Mouse (Mus musculus) gastrocnemius, adult 18-20 months (tissue): Measurements from ENCODE around the gene Ush2a. TPM values are rescaled to one million over a fixed set of nuclear protein-coding genes. Genes with fewer than 3 reads are reported as not detected.

ENCODE experiments used
- DNase-seq: peaks from one replicate; pipeline ENCODE4 v3.0.0; 2021; ENCODE audit warnings: low spot score
- total RNA-seq, 2 experiments: library from RNA; stranded (reverse); gene quantifications; 2 replicates each; pipeline ENCODE4 v1.2.3; 2021

Ush2a gene
- total RNA-seq, 2 experiments from 2014 or later: not detected

DNA sequence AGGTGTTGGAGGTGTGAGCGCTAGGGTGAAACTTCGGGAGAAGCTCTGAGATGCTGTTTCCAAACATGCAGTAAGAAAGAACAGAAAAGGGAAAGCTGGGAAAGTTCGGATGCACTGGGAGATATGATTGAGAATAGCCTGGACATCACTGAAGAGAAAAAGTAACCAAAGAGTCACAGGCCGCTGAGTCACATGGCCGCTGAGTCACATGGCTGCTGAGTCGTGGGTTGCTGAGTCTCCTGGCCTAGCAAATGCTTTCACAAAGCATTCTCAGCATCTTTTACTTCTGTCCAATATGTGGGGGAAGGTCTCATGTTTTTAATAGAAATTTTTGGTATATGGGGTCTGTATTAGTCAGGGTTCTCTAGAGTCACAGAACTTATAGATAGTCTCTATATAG lies 500.6 kb downstream of the Ush2a start:
- DNase-seq: no peak

DNA sequence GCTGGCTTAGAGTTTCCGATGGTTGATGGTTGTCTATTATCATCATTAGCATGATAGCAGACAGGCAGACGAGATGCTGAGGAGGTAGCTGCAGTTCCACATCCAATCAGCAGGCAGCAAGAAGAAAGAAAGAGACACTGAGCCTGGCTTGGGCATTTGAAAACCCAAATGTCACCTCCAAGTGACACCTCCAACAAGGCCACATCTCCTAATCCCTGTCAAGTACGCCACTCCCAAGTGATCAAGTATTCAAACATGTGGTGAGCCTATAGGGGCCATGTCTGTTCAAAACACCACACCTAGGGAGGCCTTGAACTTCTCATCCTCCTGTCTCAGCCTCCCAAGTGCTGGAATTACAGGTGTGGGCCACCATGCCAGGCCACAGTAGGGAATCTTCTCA lies 501.9 kb downstream of the Ush2a start:
- no peak for DNase-seq

DNA sequence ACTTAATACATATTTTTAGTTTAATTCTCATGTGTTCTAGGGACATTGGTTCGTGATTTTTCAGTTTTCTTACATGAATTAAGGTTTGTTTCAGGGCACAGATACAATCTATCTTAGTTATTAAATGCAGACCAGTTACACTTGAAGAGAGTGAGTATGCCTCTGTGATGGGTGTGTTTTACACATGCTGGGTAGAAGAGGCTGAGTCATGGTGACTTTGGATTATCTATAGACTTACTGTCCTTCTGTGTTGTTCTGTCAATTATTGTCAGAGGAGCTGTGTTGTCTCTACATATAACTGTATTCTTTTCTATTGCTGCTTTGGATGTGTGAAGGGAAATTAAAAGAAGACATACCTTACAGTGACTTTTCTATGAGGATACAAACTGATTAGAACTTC lies 509.0 kb downstream of the Ush2a start:
- DNase-seq: no peak

DNA sequence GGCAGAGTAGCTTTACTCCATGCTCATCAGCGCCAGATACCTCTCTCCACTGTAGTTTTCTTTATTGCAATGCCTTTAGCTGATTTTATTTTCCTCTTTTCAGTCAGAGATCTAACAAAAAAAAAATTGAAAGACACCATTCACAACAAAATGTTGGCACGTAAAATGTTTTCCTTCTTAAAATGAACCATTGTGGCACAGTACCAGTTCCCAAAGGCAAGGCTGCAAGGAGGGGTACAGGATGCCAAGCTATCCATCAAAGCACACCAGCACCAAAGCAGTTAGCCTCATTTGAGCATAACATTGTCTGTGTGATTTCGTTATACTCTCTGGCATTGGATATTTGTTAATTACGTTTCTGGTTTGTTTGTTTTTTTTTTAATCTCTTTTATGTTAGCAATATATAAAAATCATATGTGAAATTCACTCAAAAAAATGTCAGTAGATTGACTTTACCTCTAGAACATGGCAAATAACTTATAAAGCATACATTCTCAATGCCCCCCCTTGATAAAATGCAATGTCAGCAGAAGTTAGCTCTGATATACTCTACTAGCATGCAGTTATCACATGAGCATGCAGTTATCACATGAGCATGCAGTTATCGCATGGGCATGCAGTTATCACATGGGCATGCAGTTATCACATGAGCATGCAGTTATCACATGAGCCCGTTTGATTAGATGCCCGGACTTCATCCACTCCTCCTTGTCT lies 510.9 kb downstream of the Ush2a start:
- DNase-seq: no peak

DNA sequence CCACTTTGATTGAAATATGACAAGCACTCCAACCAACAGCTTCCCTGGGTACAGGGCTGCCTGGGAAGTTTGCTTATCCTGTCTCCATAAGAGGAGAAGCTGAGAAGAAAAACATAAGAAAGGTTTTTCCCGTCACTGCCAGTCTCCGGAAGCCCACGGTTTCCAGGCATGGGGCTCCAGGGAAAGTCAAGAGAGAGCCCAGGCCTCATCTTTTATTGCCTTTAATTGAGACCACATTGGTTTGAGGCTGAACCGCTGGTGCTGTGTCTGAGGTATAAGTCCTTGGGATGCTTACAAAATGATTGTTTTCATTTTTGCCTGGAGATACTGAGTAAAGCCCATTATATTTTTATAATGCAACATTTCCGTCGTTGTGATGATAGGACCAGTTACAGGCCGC lies 511.8 kb downstream of the Ush2a start:
- no peak for DNase-seq

DNA sequence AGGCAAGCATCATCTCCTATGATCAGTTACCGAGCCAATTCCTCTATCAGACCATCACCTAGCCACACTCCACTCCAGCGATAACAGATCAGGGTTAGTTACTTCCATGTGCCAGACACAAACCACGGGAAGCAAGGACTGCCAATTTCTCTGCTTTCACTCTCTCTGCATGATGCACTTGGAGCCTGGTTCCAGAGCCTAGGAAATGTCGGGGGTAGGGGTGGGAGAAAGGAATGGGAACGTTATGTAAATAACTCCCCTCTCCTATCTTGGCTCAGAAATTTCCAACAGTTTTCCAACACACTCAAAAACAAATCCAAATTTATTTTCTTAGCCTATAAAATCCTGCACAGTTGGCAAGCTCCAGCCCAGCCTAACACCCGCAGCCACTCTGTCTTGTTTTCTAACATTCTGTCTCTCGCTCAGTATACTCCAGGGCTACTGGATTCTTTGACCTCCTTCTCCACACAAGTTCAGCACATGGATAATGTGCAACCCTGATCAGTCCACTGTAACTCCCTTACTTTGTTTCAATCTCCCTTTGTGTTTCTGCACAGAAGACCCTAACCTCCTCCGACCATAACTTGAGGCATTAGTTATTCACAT lies 515.8 kb downstream of the Ush2a start:
- no peak for DNase-seq

DNA sequence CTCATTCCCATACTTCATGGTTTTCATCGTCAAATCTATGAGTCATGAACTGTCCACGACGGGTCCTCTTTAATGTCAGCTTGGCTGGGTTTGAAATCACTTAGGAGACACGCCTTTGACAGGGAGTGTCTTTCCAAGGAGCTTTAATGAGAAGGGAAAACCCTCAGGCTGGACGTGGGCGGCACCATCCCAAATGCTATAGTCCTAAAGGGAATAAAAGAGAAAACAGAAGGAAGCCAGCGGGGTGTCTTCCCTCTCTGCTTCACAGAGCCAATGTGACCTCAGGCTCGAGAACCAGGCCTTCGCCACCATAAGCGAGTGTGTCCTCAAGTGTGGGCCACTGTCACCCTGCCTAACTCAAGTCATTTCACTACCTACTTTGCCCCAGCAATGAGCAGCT lies 523.2 kb downstream of the Ush2a start:
- no peak for DNase-seq

DNA sequence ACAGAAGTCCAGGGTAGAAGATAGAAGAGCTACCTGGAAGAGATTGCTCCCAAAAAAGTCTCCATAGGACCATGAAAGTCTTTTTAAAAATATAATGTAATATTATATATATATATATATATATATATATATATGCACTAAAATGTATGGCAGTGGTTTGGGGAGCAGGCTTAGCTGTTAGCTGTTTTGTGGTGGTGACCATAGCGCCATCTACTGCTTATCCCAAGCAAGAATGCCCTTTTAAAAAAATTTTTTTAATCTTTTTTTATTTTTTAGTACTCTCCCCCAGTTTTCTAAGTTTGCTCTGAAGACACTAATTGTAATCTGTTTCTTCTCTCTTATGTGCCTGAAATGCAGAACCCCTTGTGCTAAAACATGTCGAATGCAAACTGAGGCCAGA lies 543.2 kb downstream of the Ush2a start:
- DNase-seq: no peak

DNA sequence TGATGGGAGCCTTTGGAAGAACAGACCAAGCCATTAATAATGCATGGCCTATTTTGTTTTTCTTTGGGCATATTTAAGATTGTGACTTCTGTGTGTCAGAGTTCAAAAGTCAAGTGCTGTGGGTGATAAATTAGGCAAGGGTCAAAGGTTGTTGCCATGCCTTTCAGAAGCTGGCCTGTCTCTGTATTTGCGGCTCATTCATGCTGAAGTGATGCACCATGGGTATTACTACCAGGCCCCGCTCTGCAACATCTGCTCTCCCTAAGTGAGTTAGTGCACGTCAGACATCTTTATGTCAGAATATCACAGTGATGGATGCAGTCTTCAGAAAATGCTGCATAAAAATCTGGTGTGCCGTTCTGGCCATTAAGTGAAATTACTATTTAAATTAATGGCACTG lies 544.0 kb downstream of the Ush2a start:
- DNase-seq: no peak

DNA sequence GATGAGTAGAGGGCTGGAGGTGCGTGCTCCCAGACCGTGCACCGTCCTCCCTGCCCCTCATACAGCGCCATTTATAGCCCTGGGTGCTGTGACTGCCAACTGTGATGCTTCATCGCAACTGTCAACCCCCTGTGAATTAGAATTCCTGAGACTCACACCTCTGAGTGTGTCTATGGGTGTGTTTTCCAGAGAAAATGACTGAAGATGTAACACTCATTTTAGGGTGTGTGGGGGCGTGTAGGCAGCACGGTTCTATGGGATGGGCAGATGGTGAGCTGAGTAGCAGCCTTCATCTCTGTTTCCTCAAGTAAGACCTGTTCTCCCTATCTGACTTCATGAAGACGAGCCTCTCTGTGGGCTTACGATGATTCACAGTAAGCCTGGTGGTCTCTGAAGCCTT lies 548.8 kb downstream of the Ush2a start:
- DNase-seq: no peak

DNA sequence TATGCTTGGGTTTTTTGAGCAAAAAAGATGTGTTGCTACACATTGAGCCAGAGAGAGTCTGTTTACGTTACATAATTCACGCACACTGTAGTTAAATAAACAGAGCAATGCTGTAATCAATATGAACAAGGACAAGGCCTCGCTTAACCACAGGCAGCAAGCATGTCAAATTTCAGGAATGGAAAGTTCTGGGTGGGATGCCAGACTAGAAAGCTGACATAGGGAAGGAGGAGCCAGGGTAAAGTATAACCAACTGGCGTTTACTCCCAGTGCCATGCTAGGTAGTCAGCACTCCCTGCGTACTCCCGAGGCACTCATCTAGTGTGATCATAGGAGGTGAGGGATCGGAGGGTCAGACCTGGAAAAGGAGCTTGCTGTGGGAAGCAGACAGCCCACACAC lies 553.2 kb downstream of the Ush2a start:
- DNase-seq: no peak

DNA sequence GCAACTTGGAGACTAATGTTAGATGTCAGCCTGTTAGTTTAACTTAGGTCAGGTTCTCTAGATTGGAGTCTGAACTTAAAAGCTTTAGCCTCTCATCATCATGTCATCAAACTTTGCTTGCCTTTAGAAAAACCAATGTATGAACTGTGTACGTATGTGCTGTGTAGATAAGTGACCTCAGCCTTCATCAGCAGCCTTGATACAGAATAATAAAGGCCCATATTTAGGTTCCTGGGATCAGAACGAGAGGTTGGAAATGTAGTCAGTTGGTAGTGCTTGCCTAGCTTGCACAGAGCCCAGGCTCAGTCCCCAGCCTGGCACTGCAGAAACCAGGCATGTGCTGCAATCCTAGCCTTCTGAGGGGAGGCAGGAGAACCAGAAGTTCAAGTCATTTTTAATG lies 562.4 kb downstream of the Ush2a start:
- DNase-seq: no peak

DNA sequence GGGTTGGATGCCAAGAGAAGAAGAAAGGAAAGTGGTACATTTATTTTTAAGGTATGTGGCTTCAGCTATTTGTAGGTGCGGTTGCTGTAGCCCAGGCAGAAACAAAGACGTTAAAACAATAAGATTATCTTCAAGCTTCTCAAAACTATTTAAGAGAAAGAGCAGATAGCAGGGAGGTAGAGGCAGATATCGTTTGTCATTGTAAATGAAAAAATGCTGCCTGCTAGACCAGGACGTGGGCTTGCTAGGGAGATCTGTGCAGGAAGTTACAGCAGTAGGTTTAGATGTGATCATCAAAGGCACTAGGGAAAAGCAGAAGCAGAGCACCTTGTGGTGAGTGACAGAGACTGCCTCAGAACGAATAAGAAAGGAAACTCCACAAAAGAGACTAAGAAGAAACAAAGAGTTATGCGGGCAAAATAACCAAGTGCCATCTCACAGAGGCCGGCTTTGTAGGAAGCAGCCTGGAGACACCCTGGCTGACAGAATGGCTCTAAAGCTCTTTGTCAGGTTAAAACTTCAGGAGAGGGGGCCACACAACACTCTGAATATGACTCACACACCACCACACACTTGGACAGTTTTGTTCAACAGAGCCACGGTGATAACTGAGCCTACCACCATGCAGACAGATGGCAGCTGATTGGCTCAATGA lies 563.2 kb downstream of the Ush2a start:
- no peak for DNase-seq

DNA sequence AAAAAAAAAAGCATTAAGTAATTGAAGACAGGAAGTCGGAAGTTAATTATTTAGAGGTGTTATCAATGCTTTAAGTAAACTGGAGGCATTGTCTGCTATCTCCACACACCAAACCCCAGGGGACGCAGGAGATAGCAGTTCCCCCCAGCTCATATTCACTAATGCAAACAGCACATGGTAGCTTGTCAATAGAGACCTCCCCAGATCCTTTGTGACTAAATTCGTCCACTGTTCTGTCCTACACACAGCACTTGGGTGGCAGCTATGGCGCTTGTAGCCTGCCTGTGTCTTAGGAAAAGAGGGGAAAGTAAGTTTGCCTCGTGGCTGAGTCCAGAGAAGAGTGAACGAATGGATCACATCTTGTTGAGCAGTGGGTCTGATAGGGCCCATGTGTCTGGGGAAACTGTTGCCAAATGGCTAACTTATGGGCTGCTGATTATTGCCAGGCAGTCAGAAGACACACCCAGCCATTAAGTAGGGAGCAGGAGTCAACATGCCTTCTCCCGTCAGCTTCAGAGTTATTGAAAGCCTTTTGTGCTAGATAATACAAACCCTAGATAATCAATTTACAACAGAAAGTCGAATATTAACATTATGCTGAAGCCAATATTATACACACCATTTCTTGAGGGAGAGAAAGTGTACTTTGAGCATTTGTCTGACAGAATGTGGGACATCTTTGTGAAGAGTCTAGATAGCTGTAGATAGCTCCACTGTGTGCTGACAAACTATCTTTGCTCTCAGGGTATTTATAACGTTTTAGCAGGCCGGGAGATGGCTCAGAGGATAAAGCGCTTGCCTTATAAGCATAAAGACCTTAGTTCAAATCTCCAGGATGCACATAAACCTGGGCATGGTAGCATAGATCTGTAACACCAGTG lies 568.9 kb downstream of the Ush2a start:
- DNase-seq: no peak

DNA sequence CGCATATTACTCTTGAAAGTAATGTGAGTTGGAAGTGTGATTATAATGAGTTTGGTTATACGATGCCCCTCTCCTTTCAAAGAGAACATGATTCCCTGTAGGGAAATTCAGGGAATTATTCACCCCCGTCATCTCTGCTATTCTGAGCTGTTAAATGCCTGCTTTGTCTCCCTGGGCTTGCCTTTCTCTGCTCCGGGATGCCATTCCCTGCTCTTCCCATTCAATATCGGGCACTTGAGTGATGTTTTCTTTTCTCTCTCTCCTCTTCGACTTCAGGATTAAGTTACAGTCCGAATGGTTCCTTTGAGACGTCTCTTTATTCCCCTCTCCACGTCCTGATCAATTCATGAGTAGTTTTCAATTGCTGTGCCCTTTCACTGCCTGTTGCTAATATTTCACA lies 572.1 kb downstream of the Ush2a start:
- no peak for DNase-seq

DNA sequence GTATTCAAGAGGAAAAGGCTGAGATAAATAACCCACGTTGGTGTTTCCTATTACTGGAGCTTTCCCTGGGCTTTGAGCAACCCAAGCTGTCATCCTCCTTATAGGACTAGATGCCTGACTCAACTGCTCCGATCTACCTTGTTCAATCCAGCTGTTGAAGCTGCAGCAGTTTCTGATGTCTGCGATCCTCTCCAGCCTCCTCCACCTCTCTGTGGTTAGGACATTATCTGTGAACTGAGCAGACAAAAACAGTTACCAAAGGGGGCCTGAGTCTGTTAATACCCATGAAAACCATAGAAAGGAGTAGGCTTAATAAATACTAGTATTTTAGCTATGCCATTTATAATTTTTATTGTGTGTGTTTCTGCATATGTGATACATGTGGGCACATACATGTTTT lies 572.9 kb downstream of the Ush2a start:
- no peak for DNase-seq

DNA sequence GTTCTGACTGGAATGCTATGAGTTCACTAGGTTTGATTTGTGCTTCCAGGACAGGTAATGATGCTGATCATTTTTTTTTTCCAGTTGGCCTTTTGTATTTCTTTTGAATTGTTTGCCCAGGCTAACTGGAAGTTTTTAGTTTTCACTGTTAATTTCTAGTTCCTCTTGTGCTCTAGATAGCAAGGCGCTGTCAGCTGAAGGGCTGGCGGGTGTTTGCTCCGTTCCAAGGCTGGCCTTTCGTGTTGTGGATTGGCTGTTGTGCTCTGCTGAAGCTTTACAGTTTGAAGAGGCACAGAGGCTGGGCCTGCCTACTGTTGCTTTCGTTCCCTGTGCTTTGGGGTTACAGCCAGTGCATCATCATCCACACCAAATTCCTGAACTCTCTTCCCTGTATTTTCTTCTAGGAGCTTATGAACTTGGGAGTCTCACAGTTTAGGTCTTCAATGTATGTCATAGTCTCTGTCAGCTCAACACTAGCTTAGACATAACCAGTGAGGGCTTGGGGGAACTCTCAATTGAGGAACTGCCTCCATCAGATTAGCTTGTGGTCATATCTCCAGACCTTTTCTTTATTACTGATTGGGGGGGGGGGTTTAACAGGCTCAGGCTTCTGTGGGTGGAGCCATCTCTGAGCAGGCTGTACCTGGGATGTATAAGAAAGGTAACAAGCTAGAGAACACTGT lies 575.9 kb downstream of the Ush2a start:
- DNase-seq: no peak

DNA sequence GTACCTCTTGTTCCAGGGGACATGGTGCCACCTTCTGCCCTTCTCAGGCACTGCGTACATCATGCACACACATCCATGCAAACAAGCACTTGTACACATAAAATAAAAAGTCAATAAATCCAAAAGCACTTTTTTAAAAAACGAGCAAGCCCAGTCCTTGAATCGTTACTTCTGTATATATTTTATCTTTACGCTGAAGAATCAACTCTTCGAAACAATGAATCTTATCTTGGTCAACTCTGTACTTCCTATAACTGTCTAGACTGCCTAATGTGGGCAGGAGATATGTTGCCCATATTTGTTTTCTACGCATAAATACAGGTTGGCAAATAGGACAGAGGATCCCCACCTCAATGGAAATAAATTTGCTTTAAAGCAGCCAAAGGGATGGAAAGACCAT lies 585.4 kb downstream of the Ush2a start:
- no peak for DNase-seq

DNA sequence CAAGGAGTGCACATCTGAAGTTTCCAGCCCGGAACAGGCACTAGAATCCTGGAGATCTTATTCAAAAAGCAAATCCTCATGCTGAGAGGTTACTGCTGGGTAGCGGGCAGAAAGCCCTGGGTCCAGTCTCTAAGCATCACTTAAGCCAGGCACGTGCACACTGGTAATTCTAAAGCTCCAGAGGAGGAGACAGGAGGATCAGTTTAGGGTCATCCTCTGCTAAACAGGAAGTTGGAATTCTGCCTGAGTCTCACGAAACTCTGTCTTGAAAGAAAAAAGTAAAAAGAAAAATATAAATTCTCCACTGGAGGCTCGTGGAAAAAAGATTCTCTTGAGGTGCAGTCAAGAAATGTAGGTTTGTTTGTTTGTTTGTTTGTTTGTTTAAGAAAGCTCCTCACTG lies 591.0 kb downstream of the Ush2a start:
- no peak for DNase-seq

DNA sequence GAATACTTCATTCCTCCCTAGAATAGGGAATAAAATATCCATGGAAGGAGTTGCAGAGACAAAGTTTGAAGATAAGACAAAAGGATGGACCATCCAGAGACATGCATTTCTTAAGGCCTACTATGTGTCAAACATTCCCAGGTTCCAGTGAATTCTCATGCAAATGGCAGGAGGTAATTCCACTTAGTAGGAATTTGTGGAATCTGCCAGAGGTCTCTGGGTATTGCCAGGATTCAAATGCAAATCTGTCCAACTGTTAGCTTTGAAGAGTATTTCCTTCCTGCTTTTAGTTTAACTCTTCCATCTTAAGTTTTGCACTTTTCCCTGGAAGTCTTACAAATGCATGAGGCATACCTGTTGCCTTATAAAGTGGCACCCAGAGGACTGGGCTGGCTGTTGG lies 592.4 kb downstream of the Ush2a start:
- no peak for DNase-seq

DNA sequence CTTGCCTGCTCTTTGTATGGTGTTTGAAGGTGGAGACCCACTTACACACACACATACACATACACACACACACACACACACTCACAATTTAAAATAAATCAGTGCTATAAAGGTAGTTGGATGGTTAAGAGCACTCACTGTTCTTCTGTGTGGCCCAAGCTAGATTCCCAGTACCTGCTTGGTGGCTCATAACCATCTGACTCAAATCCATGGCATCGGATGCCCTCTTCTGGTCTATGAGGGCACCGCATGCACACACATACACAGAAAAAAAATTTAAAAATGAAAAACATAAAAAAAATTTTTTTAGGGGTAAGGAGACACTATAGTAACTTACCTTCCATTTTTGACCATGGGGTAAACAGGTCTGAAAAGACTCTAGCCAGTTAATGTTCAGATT lies 593.2 kb downstream of the Ush2a start:
- no peak for DNase-seq

DNA sequence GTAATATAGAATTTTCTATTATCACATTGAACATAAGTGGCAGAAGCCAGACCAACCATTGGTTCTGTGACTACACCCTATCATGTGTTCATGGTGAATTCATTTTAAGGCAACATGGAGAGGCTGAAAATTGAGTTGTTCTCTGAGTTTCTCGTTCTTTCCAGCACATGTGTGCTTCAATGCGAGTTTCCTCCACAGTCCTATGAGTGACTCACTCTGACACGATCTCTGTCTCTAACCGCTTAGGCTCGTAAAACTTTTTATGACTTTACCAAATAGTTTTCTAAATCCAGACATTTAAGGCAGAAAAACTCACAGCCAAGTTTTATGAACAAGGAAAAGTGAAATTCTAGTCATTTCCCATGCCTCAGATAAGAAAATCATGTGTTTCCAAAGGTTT lies 597.9 kb downstream of the Ush2a start:
- DNase-seq: no peak
